Mouse (Mus musculus) 3134 (cell line): ENCODE results near the gene Tshz2.

Experiments used
- DNase-seq: peaks from one replicate; pipeline ENCODE4 v3.0.0-alpha.2; 2011; ENCODE audit warnings: low spot score; ENCODE audit not compliant: insufficient read length; ENCODE audit errors: extremely low read depth

The Tshz2 gene

DNA sequence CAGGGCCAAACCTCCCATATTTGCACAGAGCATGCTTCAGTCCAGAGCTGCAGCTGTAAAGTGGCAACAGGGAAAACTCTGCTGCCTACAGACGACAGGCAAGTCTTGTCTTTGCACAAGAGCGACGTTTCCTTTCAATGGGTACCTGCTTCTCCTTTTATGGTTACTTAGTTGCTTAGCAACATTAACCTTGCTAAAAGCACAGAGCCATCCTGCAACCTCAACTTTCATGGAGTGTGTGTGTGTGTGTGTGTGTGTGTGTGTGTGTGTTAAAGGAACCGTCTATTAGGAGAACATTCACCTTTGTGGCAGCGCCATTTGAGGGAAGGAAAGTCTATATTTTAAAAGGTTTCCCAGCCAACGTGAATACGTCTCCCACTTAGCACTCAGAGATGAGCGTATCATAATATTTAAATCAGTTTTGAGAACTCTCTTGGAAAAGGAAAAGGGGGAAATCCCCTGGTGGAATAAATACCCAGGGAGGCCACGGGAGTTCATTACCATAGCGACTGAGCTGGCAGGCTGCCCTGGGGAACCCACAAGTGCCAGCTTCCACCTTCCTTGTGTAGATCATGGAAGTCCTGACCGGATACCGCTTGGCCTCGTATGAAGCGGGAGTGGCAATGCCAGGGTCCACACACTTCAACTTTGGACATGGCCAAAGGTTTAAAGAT is 295.8 kb downstream of the Tshz2 start:
- no peak for DNase-seq

DNA sequence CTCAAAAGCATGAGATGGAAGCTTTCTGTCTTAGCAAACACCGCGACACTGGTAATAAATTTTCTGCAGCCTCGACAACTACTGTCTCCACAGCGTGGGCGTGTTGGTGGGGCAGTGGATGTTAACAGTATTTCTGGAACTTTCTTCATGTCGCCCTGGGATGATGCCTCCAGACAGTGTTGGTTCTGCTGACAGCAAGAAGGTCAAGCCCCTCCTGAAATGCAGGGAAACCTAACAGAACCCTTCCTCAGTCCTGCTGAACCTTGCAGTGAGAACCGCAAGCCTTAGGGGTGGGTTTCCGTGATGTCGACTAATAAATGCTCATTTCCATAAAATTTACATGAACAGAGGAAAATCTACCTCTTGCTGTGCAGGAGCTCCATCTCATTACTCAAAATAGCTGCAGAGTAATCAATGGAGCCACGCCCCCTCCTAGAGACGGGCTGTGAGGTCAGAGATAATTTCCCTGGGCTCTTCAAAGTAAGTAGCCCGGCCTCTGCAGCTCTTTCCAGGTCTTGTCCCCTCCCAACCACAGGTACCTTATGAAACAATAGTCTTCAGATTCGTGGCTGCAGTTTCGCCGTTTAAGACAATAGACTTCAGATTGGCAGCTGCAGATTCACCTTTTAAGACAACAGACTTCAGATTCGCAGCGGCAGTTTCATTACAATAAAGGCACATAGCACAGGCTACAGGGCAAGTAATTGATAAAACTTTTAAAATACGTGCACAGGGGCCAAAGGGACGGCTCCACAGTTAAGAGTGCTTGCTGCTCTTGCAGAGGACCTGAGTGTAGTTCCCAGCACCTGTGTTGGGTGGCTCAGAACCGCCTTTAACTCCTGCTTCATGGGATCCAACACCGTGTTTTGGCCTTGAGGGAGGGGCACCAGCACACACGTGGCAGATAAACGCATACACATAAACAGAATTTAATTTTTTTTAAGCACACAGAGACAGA is 297.0 kb downstream of the Tshz2 start:
- peak; percentile 51 for DNase-seq

DNA sequence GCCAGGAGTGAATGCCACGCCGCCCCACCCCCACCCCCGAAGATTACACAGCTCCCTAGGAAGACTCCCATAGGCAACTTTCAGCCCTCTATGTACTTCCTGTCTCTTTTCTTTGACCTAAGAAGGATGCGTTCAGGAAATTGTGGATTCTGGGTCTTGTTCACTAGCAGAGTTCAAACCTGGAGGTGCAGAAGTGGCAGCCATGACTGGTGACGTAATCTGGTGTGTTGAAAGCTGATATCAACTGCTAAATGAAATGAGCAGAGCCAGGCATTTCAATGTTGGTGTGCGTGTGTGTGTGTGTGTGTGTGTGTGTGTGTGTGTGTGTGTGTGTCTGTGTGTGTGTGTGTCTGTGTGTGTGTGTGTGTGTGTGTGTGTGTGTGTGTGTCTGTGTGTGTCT is 302.8 kb downstream of the Tshz2 start:
- DNase-seq, result no peak

DNA sequence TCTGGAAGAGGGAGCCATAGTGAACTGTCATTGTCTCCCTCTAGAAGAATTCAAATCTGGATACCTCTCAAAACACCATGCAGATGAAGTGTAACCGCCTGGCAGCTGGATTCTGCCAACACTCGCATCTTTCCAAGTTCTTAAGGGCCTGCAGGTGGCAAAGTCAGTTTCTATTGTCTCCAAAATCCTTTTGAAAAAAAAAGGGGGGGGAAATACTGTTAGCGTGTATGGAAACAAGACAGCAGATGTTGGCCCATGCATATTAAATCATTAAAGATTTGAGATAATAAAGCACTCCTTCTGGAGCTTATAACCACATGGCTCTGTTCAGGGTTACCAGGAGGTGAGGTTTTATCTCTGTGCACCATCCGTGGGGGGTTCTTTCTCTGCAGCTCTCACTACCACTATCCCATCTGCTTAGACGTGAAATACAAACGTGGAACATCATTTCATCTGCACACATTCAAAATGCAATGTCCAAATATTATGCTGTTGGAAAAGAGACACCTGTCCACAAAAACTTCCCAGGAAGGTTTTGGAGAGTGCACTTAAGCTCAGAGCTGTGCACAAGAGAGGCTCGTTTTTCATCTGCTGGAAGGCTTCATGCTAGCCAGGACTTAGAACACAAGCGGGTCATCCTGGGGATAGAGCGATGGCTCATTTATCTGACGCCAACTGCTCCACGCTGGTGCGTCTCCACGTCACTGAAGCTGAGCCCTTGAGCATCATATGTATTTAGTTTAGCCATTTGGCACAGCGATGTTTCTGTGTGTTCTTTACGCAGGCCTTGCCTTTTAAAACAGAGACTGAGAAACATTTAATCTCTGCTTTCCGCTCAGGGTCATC is 307.7 kb downstream of the Tshz2 start:
- no peak for DNase-seq

DNA sequence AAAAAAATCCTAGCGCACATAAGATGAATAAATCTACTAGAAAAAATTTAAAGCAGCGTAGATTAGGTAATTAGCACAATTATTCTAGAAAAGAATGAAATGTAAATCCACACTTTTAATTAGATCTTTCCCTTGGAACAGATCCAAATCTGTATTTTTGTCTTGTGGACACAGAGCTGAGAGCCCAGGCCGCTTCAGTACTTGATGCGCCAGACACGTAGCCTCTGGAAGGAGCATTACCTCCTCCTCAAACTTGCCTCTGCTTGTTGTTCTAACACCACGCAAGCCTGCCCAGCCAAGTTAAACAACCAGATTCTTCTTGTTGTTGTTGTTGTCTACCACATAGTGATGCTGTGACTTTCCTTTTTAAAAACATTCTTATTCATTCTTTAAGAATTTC is 310.9 kb downstream of the Tshz2 start:
- no peak for DNase-seq

DNA sequence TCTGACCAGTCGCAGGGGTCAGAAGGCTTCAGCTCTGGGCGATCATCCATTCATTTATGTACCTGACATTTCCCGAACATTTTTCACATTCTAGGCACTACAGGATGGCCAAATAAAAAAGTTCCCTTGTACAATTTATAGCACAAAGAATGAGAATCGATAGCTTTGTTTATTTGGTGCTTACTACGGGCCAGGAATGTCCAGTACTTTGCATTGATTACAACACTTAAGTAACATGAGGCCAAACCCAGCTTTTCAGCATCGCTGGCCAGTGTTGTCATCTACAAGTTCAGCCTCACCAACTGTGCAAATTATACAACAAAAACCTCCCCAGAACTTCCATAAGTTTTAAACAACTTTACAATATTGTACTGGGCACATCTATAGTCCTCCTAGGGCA is 315.3 kb downstream of the Tshz2 start:
- DNase-seq, result no peak

DNA sequence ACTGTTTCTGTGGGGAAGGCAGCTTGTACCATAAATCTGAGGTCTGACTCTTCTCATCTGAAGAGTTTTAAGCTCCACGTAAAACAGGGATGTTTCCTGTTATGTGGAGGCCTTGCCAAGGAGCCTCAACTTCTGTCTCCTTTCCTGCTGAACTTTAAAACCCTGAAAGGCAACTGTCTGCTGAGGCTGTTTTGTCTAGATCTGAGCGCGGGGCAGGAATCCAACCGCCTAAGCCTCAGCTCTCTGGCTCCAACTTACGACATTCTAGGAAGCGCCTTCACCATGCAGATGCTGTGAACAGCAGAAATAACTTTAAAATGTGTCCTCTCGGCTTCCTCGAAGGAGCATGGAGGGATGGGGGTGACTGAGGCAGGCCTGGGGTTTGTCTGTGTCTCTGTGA is 318.2 kb downstream of the Tshz2 start:
- no peak for DNase-seq

DNA sequence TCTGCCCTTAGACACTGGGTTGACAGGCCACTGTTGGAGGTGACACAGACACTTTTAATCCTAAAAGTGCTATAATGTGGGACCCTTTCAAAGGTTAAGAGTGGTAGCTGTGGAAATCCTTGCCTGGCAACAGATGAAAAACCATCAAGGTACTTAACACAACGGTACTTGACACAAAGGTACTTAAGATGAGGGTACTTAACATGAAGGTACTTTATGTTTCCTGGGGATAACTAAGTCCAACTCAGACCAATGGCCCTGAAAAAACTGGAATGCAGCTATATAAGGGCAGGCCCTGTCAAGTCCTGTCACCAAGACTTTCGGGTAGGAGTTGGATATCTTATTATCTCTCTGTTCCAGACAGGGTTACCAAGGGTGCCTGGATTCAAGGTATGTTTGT is 320.2 kb downstream of the Tshz2 start:
- DNase-seq, result no peak

DNA sequence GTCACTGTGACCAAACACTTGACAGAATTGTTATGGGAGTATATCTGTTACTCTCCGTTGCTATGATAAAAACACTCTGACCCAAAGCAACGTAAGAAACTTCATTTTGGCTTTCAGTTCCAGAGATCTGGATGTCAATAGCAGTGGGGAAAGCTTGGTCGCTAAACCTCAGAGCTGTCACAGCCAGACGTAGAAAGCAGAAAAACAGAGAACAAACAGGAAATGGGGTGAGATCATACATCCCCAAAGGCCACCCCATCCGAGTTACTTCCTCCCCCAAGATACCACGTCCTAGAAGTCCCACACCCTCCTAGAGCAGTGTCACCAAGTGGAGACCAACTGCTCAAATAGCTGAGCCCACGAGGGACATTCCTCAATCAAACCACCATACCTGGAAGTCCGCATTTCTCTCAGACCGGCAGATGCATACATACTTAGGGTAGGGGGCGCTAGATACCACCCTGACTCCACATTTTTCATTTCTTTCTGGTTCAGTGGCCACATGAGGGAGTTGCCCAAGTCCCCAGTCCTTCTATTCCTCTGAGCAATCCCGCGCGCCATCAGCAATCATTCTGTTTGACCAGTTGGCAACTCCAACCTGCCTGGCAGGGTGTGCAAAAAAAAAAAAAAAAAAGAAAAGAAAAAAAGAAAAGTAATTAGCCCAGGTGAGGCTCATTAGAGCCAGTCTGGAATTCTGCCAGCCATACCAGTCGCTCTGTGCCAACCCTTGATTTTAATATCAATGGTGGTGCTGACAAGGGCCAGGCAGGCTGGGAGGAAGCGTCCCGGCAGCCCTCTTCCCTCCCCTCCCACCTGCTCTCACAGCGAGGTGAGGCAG is 326.1 kb downstream of the Tshz2 start:
- DNase-seq, result no peak

DNA sequence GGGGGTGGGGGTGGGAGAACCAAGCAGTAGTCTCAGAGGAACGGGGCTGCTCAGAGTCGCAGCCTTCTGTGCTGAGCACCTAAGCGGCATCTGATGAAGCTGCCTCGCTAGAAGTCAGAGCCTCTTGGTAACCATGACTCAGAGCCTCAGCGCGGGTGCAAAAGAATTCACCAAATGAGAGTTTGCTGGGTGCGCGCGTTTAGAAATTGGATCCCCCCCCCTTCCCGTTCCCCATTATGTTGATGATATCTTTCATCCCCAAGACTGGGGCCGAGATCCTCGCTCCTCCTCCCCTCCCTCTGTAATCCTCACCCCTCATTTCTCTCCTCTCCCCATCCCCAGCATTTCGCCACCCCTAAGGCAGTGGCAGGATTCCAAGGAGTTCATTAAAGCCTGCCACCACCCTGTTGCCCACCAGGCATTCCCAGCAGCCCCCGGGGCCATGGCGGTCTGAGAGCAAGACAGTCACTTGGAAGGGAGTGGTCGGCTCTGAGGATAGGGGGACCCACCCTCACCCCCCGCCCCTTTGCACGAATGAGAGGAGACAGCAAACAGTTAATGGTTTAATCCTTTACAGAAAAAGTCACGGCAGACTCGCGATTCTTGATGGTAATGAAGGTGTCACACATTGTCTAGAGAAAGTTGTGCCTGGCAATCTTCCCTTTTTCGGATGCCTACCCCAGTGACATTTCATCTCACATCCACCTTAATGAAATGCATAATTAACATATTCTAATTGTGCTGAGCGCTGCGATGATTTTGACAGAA is 328.8 kb downstream of the Tshz2 start:
- no peak for DNase-seq

DNA sequence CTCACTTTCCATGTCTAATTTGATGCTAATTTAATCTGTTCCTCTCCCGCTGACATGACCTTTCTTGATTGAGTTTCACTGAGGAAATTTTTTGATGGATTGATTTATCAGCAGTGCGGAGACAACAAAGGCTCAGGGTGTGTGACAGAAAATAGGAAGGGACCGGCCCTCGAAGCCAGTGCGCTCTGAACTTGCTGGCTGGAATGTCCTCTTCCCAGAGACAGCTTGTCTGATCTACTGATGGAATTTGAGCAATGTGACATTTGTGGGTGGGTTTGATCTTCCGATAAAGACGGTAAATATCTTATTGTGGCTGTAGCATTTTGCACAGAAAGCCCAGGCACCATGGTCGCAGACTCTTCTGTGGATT is 329.4 kb downstream of the Tshz2 start:
- no peak for DNase-seq

DNA sequence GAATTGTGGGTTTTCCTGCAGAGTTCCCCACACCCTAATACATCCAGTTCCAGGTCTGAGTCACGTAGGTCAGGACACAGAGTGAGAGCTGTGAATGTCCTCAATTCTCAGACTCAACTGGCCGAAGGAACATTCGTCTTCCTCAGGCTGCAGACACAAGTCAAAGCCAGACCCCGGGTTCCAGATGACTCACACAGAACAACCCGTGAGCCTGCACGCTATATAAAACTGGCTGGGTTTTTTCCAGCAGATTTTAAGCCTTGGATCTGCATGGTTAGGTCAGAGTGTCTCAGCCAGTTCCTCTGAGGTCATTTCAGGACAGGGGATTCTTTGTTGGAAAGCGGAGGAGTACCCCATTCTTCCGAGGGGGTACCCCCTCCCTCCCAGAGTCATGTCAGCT is 330.0 kb downstream of the Tshz2 start:
- no peak for DNase-seq

DNA sequence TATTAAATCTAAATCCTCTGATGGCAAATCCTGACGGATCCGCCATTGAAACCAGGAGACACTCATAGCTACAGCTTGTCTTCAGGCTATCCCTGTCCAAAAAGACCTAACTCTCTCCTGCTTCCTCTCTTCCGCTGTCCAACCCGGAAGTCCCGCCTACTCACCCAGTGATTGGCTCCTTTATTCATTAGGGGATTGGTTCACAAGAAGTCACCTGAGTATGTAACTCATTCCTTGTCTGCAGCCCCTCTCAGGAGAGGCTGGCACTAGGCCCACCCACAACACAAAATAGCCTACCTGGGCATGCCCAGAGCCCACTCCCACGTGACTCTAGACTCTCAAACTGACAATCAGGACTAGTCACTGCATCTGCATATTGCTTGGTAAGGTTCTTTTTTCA is 337.7 kb downstream of the Tshz2 start:
- no peak for DNase-seq

DNA sequence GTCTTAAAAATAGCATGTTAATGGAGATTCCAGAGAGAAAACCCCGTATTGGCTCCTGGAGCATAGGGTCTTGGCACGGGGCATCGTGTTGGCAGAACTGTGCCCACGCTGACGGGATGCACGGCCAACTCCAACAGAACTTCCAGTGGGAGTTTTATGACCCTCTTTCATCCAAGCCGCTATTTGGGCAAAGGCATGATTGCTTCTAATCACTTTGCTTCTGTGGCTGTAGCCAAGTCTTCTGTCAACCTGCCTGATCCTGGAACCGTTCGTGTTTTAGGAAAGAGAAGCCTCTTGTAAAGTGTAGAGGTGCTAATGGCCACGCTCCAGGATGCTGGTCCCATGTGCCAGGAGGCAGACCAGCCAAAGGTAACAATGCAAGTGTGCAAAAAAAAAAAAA is 350.1 kb downstream of the Tshz2 start:
- no peak for DNase-seq

DNA sequence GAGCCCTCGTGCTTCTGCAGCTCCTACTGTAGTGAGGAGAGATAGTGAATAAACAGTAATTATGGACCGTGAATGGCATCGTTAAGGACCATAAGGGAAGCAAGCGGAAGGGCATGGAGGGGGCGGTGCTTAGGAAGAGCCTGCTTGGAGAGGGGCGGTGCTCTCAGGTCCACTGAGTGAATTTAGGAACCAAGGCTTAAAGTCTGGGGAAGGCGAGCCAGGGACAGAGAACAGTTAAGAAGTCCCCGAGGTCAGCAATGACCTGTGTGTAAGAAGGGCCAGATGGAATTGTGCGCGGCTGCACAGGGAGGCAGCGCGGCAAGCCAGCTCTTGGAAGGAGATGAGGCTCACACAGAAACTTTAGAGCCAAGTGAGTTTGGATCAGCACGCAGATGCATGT is 354.4 kb downstream of the Tshz2 start:
- DNase-seq, result no peak

DNA sequence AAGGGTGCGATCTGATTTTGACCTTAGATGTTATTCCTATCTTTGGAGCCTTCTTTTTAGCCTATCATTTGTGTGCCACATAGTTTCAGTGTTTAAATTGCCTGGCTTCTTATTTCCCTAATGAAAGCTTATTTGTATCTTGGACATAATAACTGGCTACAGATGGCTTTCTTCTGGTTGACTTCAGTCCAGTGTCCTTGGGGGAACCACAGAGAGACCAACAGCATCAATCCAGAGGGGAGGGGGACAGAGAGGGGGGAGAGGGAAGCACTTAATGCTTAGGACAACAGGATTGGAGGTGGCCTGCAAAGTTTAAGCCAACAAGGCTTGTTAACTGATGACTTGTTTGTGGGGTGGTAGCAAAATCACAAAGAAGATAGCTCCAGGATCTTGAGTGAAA is 356.4 kb downstream of the Tshz2 start:
- DNase-seq, result no peak

DNA sequence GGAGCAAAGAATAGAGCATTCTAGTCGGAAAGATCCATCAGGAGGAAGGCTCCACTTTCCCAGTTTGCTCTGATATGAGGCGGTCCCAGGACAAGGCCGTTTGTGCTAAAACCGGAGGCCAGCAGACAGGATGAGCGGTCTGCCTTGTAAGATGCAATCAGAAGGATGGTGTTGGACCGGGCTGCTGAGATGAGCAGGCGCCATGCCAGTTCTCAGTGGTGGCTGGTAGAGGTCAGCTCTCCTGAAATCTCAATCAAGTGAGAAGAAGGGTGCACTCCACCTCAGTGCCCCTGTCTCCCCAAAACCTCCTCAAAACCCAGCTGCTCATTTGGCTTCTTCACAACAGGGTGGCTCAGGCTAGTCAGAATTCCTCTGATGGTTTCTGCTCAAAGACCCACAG is 358.2 kb downstream of the Tshz2 start:
- no peak for DNase-seq

DNA sequence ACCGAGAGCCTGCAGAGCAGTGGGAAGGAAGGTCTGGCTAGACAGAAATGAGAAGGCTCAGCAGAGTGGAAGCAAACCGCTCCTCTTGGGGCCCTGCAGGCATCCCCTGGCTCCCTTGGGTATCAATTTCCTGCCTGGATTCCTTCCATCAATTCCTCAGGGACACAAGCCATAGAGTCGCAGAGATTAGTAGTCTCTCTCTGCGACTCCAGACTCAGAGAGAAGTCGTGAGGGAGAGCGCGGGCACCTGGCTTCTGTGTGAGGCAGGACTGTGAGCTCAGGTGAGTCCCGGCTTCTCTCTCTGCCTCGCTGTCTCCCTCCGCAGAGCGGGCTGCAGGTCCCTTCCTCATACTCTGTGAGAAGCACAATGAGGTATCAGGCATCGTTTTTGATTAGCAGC is 363.2 kb downstream of the Tshz2 start:
- no peak for DNase-seq

DNA sequence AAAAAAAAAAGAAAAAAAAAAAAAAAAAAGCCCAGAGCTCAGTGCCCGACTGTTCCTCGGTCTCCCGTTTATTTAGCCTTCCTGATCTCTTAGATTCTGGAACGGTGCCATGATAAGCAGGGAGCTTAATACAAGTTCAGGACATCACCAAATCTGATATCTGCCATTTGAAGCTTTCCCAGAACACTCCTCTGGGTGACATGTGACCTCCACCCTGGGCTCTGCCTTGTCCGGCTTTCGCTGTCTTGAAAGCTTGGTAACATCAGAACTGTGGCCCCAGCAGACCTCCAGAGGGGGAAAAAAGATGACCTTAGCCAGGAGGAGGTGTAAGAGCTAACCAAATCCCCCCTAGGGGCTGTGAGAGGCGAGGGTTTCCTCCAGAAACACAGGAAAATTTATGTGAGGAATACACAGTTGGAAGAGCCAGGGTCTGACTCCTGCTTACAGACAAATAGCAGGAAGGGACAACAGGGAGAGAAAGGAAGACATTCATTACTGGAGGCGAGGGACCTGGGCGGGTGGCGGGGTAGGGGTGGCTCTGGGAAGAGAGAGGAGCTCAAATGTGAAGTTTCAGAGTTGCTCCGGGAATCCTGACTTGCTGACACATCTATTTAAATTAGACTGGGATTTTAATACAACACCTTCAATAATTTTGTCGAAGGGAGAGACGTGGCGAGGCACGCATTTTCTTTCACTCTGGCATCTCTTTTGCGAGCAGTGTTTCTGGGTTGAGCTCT is 363.9 kb downstream of the Tshz2 start:
- no peak for DNase-seq
